Mouse (Mus musculus): ENCODE data around the gene Atg101.
"Not testable (repeated sequence)": the region's sequence is repeated elsewhere in the genome, so short reads cannot be mapped to it uniquely, and the experiment has no call there.

Gene Atg101

DNA sequence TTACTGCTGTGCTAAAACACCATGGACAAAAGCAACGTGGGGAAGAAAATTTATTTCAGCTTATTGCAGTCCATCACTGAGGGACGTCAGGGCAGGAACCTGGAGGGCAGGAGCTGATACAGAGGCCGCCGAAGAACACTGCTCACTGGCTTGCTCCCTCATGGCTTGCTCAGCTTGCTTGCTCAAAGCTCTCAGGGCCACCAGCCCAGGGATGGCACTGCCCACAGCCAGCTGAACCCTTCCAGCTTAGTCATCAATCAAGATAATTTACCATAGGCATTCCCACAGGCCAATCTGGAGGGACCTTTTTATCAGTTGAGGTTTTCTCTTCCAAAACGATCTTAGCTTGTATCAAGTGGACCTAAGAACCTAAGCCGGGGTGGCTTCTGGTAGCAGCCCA is 27.9 kb downstream of the Atg101 start:
- no peak for DNase-seq (ENCODE audit: low spot score)

DNA sequence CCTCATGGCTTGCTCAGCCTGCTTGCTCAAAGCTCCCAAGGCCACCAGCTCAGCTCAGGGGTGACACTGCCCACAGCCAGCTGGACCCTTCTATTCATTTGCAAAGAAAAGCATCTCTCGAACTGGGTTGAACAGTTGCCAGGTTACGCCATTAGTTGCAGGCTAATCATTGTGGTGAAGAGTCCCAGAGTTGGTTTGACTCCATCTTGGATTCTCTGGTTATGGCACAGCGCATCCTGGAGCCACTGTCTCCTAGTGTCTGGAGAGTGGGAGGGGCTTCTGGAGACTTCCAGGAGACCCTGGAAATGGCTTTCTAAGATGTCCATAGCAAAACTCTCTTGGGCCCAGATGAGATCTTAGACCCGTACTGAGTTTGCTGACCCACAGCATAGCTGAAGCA is 31.3 kb downstream of the Atg101 start:
- no peak for DNase-seq (ENCODE audit: low spot score)

DNA sequence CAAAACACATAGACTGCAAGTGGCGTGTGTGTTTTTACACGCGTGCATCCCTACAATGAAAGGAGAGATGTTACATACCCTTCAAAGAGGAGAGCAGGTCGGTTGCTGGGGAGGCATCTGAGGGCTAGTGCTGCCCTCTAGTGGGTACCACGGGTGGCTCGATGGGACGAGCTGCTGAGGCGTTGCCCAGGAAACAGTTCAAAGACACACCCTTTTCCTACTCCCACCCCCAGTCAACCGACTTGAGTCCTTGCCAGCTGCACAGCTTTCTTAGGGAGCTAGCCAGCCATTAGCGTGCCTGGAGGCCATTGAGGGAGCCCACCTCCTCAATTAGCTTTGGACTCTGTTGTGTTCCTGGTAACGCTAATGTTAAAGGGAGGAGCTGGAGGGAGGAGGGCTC is 31.8 kb downstream of the Atg101 start:
- peak; percentile 91 for DNase-seq (ENCODE audit: low spot score)

DNA sequence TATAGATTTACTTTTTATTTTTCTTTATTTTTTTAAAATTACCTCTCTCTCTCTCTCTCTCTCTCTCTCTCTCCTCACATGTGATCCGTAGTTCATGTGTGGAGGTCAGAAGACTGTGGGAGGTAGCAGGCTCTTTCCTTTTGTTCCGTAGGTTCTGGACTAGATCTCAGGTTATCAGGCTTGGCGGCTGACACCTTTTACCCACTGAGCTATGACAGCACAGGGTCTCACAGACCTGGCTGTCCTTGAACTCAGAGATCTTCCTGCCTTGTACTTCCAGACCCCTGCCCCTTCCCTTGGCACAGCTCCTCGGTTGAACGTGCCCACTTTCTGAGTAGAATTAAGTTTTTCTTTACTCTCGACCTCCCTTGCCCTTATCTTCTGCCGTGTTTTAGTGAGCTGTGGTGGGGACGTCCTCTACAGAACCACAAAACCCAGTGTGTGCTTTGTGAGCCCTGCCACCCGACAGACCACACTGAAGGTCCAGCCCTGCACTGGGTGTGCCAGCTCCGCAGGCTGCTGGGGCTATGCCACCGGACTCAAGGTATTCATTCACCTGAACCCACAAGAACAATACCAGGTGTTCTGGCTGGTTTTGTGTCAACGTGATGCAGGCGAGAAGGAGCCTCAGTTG is 32.3 kb downstream of the Atg101 start:
- DNase-seq (ENCODE audit: low spot score), result no peak

DNA sequence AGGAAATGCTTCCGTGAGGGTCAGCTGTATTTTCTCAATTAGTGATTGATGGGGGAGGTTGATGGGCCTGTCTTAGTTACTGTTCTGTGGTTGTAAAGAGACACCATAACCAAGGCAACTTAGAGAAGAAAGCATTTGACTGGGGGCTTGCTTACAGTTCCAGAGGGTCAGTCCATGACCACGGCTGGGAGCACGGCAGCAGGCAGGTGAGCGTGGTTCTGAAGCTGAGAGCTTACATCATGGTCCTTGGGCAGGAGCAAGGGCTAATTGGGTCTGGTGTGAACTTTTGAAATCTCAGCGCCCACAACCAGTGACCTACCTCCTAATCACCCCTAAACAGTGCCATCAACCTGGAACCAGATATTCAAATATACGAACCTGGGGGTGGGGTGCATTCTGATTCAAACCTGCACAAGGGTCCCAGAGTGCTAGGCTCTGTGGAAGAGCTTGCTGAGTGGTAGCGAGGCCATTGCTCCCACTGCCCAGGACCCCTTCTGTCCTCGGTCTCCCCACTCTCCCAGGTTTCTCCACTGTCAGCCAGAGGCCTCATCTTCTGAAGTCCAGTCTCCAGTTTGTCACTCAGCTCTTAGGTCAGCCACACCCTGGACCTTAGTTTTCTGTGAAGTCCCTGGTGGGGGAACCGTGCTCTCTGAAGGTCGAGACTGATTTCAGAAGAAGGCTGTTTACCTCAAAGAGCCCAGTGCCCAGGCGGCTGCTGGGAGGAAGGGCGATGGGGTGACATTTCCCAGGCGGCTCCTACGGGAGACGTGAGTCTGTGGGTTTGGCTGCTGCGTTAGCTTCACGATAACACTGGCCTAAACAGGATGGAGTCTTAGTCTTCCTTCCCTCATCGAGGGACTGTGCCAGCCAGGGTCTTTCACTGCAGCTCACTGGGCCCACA is 33.1 kb downstream of the Atg101 start:
- no peak for DNase-seq (ENCODE audit: low spot score)

DNA sequence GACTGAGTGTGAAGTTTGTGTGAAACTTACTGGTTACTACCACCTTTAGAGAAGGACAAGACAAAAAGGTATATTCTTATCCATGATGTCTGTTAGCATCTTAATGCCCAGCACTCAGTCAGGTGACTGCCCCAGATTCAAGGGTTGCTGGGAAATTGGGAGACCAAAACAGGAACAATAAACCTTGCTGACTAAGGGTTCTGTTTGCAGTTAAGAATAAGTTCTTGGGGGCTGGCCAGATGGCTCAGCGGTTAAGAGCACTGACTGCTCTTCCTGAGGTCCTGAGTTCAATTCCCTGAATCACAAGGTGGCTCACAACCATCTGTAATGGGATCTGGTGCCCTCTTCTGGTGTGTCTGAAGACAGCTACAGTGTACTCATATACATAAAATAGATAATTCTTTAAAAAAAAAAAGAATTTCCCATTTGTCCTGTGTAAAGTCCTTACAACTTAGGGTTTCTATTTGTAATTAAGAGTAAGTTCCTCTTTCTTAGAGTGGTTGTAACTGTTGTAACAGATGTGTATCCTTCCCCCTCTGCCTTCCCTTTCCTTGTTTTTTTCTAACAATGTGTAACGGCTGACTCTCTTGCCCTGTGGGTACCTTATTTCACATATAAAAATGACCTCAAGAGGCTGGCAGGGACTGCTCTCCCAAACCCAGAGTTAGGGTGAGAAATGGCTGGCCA is 33.9 kb downstream of the Atg101 start:
- DNase-seq (ENCODE audit: low spot score), result no peak

DNA sequence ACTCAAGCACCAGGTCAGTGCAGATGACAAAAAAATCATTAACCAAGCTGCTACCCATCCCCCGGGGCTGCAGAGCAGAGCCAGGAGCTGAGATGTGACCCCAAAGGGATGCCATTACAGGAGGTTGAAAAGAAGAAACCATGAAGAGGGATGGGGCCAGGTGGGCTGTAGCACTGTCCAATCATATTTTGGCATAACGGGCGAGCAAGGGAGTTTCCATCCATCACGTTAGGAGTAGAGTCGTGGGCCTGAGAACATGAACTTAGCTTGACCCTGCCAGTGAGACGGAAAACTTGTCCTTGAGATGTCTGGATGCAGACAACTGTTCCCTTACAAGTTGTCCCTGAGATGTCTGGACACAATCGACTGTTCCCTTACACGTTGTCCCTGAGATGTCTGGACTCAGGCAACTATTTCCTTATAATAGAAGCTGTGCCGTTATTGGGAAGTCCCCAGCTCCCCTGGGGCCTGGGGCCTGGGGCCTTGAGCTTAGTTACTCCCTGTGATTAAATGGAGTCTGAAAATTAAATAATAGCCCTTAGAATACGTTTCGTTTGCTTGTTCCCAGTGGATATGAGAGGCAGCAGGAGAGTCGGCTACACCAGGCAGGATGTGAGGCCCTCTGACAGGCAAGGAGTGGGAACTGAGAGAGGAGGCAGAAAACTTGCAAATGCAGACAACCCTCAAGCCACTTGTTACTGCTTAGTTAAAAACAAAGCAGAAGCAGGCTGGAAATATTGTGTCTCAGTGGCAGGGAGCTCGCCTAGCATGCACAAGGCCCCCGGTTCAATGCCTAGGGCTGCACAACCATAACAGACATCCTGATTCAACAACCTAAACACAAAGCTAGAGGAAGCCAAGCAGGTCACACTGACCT is 35.1 kb downstream of the Atg101 start:
- DNase-seq (ENCODE audit: low spot score), result no peak

DNA sequence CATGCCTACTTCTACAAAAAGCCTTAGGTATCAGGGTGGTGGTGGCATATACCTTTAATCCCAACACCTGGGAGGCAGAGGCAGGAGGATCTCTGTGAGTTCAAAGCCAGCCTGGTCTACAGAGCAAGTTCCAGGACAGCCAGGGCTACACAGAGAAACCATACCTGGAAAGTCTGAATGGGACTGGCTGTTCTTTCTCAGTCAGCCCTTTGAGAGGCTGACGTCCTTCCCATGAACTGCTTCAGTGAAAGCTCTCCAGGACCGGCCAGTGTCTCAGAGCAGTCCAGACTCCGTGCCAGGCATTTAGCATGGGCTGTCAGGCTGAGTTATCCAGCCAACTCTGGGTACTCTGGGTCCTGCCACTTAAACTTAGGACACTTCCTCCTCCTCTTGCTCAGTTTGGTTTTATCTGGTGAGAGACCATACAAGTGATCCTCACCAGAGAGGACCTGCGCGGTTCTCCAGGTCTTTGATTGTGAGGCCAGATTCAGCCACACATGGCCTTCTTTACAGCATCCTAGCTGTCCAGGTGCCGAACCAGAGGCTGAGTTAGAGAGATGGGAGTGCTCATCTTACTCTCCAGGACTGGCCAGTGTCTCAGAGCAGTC is 36.0 kb downstream of the Atg101 start:
- no peak for DNase-seq (ENCODE audit: low spot score)

DNA sequence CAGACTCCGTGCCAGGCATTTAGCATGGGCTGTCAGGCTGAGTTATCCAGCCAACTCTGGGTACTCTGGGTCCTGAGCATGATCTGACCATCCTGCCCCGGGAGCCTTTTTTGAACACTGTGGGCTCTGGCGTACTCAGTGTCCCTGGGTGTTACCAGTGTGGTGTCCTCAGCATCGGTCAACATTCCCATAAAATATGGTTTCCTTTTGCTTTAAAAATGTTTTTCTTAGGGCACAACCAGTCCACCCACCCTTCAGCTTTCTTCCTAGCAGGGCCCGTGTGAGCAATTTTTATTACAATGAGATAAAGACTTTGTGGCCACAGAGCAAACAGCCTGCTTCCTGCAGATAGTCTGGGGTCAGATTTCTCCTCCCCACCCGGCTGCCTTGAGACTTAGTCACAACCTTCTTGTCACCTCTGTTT is 36.6 kb downstream of the Atg101 start:
- no peak for DNase-seq (ENCODE audit: low spot score)

DNA sequence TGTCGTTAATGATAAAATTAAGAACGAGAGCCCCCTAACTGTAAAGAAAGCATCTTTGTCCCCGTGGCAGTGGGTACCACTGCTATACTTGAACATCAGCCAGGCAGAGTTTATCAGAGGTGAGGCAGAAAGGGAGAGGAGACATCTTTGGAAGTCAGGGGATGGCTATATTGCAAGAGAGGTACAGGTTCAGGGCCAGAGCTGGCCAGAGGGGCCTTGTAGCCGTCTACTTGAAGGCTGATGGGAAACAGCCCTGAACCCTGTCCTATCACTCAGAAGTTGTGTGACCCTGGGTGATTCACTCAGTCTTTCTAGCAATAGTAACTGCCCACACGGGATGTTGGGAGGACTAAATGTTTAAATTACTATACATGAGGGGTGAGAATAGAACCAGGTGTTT is 37.1 kb downstream of the Atg101 start:
- DNase-seq (ENCODE audit: low spot score), result no peak

DNA sequence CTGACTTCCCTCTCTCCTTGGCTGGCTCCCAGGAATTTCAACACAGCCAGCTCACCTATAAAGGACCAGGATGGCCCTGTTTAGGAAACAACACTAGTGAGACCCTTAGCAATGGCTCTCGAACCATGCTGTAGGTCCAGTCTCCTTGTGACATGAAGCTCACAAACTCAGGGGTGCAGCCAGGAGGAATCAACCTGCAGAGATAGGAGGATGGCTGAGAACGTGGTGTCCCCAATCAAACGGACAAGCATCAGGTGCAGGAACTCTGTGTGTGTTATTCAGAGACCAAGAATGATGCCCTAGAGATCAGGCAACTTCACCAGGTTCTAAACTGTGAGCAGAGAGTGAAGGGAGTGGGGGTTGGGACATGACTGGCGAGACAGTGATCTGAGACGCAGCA is 38.0 kb downstream of the Atg101 start:
- no peak for DNase-seq (ENCODE audit: low spot score)

DNA sequence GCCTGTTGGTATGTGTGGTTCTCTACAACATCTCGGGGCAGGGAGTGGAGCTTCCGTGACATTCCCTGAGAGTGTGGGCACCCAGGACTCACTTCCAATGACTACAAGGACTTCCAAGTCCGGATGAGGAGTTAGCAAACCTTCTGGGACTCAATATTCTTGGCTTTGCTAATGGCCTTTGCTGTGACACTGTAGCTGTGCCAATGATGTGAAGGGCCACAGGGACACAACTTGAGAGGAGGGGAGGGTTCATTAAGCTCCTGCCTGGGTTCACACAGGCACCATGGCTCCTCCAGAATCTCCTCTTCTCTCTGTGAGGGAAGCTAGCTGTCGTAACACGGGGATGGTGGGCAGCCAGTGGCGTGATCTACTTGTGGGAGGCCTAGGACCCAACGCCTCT is 38.6 kb downstream of the Atg101 start:
- DNase-seq (ENCODE audit: low spot score), result peak; percentile 79

DNA sequence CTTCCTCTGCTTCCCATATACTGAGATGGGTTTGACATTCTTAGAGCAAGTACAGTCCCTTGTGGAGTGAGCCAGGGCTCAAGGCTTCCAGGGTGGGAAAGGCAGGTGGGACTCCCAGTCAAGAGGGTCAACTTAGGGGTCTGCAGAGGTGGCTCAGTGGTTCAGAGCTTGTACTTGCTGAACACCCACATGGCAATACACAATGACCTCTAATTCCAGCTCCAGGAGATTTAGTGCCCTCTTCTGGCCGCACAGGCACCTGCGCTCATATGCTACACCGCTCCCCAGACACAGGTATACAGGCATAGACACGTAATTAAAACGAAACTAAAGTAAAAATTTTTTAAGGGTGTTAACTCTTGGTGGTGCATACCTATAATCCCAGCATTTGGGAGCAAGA is 39.4 kb downstream of the Atg101 start:
- no peak for DNase-seq (ENCODE audit: low spot score)

DNA sequence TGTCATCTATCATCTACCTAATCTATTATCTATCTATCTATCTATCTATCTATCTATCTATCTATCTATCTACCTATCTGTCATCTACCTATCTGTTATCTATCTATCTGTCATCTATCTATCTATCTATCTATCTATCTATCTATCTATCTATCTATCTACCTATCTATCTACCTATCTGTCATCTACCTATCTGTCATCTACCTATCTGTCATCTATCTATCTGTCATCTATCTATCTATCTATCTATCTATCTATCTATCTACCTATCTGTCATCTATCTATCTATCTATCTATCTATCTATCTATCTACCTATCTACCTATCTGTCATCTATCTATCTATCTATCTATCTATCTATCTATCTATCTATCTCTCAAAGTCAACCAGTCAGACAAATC is 40.3 kb downstream of the Atg101 start:
- not testable (repeated sequence) for DNase-seq (ENCODE audit: low spot score)

DNA sequence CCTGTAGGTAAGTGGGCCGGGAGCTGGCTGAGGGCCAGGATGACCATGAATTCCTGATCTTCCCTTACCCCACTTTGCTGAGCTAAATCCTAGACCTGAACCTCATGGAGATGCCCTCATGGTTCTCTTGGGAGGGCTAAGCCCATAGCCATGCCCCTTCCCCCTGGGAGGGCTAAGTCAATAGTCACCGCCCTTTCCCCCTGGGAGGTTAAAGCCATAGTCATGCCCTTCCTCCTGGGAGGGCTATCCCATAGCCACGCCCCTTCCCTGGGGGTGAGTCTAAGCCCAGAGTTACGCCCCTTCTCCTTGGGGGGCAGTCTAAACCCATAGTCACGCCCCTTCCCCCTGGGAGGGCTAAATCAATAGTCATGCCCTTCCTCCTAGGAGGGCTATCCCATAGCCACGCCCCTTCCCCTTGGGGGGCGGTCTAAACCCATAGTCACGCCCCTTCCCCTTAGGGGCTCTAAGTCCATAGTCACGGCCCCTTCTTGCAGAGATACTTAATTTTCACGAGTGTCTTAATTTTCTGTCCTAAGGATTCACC is 42.0 kb downstream of the Atg101 start:
- DNase-seq (ENCODE audit: low spot score), result no peak

DNA sequence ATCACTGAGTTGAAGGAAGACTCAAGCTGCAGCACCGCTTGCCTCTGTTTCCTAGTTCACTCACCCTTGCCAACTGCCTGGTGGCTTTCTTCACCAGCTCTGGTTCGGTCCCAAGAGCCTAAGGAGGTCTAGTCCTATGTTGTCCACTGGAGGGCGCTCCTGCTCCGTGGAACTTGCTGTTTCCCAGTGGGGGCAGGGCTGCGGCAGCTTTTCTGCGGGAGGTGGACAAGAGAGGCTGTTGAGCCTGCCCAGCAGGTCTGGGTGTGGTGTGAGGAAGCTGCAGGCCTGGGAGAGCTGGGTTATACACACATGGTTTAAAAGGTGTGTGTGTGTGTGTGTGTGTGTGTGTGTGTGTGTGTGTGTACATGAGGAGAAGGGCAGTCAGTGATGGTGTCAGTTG is 43.2 kb downstream of the Atg101 start:
- DNase-seq (ENCODE audit: low spot score), result peak; percentile 94

DNA sequence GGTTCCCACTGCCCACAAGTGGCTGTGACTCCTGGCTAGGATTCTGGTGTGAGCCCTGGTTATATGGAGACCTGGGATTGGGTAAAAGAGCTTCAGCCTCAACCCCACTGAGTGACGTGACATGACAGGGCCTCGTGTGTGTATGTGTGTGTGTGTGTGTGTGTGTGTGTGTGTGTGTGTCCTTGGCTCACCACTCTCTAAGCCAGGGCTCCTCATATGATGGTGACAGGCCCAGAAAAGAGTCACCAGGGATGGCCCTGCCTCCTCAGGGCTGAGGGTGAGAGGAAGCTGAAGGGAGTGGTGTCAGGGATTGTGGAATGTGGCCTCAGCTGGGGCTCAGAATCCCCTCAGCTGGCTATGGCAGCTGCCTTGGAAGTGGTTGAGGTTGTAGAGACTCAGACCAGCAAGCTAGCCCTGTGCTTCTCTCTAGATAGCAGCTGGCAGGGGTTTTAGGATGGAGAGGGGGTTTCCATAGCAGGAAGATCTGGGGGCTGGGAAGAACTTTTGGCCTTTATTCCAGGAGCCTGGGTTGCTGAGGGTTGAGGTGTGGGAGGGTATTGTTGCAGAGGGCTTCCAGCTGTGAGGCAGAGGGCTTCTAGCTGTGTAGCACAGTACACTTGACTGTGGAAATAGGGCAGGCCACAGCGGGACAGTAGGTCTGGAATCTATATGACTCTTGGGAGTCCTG is 44.9 kb downstream of the Atg101 start:
- DNase-seq (ENCODE audit: low spot score), result no peak

DNA sequence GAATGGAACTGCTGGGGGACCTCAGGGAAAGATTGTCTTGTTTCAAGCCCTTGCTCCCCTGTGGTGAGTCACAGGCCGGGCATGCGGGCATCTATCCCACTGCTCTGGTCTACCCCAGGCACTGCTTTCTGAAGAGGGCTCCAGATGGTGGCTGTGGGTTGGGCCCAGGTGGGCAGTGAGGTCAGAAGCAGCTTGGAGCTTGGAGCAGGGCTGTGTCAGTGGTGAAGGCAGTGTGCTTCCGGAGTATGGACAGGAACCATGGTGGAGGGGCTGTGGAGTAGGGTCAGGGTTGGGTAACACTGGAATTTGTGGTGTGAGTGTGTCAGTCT is 45.5 kb downstream of the Atg101 start:
- DNase-seq (ENCODE audit: low spot score), result no peak

DNA sequence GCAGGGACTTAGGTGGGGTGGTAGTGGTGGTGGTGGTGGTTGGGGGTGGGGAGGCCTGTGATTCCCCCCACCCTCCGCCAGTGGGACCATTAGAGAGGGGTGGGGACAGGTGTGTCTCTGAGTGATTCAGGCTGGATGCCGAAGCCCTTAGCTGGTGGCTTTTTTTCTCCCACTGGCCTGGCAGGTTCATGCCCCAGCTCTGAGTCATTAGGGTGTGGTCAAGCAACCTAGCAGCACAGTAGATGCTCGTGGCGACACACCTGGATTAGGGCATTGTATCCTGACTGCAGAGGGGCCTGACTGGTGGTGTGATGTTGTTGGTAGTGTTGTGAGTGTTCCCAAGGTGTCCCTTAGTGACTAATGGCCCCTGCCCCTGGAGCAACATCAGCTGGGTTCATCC is 47.0 kb downstream of the Atg101 start:
- DNase-seq (ENCODE audit: low spot score), result no peak

DNA sequence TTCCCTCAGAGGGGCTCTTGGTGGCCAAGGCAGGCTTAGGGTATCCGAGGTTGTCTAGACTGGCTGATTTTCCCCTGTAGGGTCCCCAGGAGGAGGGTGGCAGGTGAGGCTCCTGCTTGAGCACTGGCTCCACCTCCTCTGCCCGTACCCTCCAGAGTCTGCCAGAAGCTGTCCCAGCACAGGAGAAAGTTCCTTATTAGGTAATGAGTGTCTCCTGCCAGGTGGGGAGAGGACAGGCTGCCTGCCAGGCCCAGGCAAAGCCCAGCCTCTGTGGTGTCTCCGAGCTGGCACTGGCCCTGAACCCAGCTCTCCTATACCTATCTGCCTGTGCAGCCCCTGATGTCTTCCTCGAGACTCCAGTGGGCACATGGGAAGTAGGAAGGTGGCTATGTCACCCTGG is 48.3 kb downstream of the Atg101 start:
- no peak for DNase-seq (ENCODE audit: low spot score)

DNA sequence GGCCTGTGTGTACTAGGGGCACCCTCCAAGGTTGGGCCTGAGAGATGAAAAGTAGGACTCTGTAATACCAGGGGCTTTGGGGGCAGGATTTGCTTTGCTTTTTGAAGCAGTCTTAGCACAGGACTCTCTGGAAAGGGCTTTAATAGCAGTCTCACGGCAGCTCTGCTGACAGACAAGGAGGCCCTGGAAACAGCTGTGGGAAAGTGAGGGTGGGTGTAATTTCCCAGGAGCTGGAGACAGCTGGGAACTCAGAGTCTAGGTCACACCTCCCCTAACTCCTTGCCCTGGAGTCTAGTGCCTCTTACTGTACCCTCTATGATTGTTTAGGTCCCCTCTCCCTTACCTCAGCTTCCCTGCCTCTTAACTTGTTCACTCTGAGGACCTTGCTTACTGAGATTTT is 49.1 kb downstream of the Atg101 start:
- no peak for DNase-seq (ENCODE audit: low spot score)
